Mouse (Mus musculus): Measurements from ENCODE around the gene S100pbp.
"Not testable (repeated sequence)": the region's sequence is repeated elsewhere in the genome, so short reads cannot be mapped to it uniquely, and the experiment has no call there.

S100pbp gene

GRCm38 (mm10) chr4:129221097-129222010 lies 31.8 kb upstream of the S100pbp start:
- no peak for DNase-seq (ENCODE audit: low read depth, low spot score)

GRCm38 (mm10) chr4:129220376-129221089 lies 31.0 kb upstream of the S100pbp start:
- no peak for DNase-seq (ENCODE audit: low read depth, low spot score)

- DNase-seq (ENCODE audit: low read depth, low spot score), result no peak
Observed at GRCm38 (mm10) chr4:129219198-129219597, 29.7 kb upstream of the S100pbp start.

DNA sequence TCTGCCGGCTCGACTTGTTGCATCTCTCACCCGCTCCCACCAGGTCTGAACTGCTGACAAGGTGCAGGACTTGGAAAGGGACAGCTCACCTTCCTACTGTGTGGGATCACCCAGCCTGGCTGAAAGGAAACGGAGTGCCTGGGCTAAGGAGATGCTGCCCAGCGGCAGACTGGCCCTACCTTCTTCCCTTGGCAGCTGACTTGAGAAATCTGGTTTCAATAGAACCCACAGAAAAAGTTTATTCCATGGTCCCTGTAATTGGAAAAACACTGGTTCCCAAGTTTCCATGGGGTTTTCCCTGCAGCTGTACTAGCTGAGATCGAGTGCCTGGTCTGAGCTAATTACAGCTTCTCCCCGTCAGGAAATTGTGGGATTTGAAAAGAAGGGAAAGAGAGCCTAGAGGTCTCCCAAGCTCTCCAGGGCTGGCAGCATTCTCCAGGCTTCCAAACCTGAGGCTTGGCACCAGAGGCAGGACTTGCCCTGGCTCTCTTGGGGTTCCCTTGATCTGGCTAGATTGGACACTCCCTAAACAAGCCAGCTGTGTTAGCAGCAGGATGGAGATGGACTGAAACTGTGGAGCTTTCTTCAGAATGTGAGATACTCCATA lies 29.1 kb upstream of the S100pbp start:
- DNase-seq (ENCODE audit: low read depth, low spot score), result no peak

- DNase-seq (ENCODE audit: low read depth, low spot score), result not testable (repeated sequence)
Observed at GRCm38 (mm10) chr4:129212486-129212885, 23.0 kb upstream of the S100pbp start.

DNA sequence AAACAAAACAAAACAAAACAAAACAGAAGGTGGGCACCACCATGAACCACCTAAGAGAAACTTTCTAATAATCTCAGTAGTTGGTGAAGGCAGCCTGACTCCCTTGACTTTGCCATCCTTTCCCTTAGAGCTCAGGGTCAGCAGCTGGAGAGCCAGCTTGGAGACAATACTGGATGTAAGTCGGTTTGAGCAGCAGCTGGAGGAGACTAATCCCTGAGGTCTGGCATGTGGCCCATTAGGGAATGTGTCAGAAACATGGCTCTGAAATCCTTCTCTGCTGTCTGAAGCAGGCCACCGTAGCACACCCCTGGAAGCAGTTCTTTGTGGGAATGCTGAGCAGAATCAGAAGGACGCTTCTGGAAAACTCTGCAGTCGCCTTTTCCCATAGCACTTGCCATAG lies 21.9 kb upstream of the S100pbp start:
- DNase-seq (ENCODE audit: low read depth, low spot score), result no peak

DNA sequence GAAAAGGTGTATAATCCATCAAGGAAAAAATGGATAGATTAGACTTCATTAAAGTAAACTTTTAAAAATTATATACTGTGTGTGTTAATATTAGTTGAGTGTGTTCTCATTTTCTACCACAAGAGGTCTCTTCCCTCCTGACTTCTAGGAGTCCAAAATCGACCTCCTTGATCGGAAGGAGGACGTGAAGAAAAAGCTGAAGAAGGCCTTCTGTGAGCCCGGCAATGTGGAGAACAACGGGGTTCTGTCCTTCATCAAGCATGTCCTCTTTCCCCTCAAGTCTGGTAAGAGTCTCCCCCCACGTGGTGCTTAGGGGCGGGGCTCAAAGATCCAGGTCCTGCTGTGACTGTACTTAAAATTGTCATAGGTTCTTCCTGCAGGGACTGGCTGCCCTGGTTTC lies 20.0 kb upstream of the S100pbp start:
- DNase-seq (ENCODE audit: low read depth, low spot score), result no peak

GRCm38 (mm10) chr4:129206792-129207191 lies 17.3 kb upstream of the S100pbp start:
- no peak for DNase-seq (ENCODE audit: low read depth, low spot score)

- DNase-seq (ENCODE audit: low read depth, low spot score), result no peak
Observed at GRCm38 (mm10) chr4:129204655-129205054, 15.1 kb upstream of the S100pbp start.

DNA sequence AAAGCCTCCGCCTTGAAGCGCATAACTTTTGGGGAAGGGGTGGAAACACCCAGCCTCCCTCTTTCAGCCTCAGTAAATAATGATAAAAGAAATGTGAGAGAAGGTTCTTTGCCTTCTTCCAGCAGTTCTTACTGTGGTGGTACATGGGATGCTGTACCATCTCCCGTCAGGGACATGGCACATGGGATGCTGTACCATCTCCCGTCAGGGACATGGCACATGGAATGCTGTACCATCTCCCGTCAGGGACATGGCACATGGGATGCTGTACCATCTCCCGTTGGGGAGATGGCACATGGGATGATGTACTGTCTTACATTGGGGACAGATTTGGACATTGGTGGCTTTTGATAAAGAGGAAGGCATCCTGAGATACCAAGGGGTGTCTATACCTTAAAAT lies 8.0 kb upstream of the S100pbp start:
- no peak for DNase-seq (ENCODE audit: low read depth, low spot score)

DNA sequence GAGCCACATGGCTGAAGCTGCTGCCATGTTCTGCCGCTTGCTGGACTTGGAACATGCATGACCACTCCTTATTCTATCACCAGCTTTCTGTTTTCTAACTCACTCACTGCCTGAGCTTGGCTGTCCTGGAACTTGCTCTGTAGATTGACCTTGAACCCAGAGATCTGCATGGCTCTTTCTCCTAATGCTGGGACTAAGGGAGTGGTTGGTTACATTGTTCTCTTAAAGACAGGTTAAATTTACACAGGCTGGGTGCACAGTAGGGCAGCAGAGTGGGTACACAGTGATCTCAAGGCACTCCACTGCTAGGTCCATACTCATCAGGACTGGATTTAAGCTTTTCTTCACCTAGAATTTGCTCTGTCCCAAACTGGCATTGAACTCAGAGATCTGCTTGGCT lies 4.8 kb upstream of the S100pbp start:
- DNase-seq (ENCODE audit: low read depth, low spot score), result no peak

- DNase-seq (ENCODE audit: low read depth, low spot score), result no peak
Observed at GRCm38 (mm10) chr4:129191691-129192090, 2.2 kb upstream of the S100pbp start.

GRCm38 (mm10) chr4:129190538-129190937 lies 1.0 kb upstream of the S100pbp start:
- DNase-seq (ENCODE audit: low read depth, low spot score), result no peak

DNA sequence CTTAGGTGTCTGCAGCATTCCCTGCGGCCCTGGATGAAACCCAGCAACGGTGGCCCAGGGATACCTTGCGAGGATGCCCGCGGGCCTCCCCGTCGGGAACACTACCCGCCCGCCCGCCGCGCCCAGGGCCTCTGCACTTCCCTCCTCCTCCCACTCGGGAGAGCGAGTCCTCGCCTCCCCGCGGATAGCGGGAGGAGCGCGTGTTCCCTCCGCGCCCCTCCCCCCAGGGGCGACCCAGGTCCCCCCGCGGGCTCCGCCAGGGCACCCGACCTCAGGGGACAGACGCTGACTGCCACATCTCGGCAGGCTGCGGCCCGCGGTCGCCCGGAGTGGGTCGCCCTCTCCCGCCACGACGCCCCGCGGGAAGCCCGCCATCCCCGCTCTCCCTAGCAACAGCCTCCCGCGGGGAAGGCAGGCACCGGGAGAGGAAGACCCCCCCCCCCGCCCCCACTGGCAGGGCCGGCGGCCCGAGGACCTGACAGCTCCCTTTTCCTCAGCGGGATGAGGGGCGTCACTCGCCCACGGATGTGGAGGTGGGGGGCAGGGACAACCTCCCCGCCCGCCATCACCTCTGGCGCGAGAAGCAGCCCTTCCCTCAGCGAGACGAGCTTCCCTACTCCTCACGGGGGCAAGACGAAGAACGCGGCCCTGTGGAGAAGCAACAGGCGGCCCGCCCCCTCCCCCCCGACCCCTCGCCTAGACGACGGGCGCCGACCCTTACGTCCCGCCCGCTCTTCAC lies 555 bp downstream of the S100pbp start:
- DNase-seq (ENCODE audit: low read depth, low spot score), result peak; percentile 35

DNA sequence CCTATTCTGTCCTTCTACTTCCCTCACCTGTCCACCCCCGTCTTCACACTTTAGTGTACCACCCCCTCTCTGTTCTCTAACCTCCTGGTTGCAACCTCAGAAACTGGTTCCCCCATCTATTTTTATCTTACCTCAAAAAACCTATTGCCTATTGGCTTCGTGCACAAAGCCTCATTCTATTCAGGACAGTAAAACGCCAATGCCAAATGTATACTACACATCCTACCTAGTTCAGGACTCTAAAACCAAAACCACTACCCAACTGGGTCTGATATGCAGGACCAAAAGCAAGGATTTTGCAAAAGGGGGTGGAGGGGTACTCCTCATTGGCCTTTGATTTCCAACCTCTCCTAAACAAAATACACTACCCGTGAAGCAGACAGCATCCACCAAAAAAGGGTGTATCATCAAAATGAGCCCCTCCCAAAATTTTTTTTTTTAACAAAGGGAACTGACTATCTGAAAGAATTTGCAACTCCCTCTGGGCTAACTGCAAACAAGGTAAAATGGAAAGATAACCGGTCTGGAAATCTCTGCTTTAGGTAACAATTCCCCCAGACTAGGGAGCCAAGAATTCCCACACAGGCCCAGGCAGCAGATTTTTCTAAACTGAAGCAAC lies 1.4 kb downstream of the S100pbp start:
- DNase-seq (ENCODE audit: low read depth, low spot score), result no peak

DNA sequence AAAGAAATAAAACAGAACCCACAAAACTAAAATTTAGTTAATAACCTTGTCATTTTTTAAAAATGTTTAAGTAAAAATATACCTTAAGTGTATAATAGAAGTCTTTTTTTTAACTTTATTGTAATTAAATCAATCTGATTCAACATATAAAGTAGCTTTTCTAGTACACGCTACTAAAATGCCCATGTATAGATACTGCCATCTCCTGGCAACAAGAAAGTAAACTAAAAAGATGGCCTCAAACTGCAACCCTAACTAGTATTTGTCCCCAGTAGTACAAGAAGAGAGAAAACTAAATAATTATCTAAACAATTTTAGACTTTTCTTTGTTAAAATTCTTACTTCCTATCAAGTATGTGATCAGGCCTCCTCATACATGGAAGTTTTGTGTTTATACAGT lies 10.0 kb downstream of the S100pbp start:
- DNase-seq (ENCODE audit: low read depth, low spot score), result no peak

GRCm38 (mm10) chr4:129172529-129172928 lies 17.0 kb downstream of the S100pbp start:
- no peak for DNase-seq (ENCODE audit: low read depth, low spot score)

DNA sequence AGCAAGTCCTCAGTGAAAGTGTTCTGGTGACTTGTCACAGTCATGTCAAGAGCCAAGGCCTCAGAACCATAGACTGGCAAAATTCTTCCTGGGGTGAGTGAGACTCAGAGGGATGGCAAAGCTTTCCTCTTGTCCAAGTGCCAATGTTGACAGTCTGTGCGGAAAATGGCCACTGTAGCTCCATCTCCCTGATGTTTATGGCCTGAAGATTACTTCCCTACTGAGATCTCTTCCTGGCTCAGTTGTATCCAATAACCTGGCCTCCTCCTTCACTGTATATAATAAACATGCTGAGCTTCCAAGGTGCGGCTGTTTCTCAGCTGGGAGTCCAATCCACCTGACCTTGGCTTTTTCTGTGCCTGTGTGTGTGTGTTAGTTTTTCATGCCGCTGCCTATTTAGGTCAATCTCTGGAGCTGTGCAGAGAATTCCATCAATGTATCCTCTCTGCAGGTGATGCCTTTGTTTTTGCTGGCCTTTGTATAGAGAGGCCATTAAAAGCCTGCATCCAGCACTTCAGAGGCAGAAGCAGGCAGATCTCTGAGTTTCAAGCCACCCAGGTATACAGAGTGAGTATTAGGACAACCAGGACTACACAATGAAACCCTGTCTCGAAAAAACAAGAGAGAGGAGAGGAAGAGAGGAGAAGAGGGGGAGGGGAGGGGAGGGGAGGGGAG lies 27.8 kb downstream of the S100pbp start:
- no peak for DNase-seq (ENCODE audit: low read depth, low spot score)

GRCm38 (mm10) chr4:129161076-129161475 lies 28.5 kb downstream of the S100pbp start:
- no peak for DNase-seq (ENCODE audit: low read depth, low spot score)

- DNase-seq (ENCODE audit: low read depth, low spot score), result no peak
Observed at GRCm38 (mm10) chr4:129158549-129158948, 31.0 kb downstream of the S100pbp start.

GRCm38 (mm10) chr4:129157541-129157940 lies 32.0 kb downstream of the S100pbp start:
- DNase-seq (ENCODE audit: low read depth, low spot score), result no peak

All from skeletal muscle tissue, adult 2 months (tissue).